In the genomic region with DNA sequence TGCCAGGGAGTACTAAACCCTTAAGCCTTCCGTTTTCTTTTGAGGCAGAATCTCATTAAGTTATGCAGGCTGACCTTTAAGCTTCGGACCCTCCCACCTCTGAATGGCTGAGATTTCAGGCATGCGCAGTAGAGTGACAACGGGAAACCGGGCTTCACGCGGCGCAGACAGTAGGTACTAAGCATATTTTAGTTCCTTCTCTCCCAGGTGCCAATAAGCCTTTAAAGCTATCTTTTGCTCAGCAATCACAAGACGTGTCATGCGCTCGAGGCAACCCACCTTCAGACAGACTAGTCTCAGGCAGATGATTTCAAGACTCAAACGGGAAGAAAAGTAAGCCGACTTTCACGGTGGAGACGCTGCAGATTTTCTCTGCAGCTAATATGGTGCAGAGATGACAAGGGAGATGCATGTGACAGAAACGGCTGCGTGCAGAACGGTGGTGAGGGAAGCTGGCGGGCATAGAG, we compare ENCODE assay signal across 8 mouse cellular contexts. TPM values are rescaled to one million over a fixed set of nuclear protein-coding genes. Genes with fewer than 3 reads are reported as not detected.
DNase-seq lines count a peak whose midpoint lies in the region; ATAC-seq and TF ChIP-seq lines count a peak whose summit lies in the region.

No protein-coding gene starts in this region.

- WGBS in thymus, adult 2 months: 47% methylated on average over 19 of the region's 19 CpGs
- under 1% methylated on average over 19 of the region's 19 CpGs for whole genome bisulfite sequencing in liver, embryonic 14.5 days (ENCODE audit: insufficient replicate concordance)

- no peaks in the 10 kb centered on the region for H3K9me3 ChIP-seq in liver, embryonic 14.5 days (ENCODE audit: control insufficient read depth, low read length)

- no peak overlapping the region for H3K27ac ChIP-seq in thymus, adult 2 months (ENCODE audit: control insufficient read depth, insufficient read depth, low read length)
- H3K27ac ChIP-seq in liver, embryonic 14.5 days: no peak overlapping the region

- ATAC-seq in liver, embryonic 14.5 days (ENCODE audit: insufficient read depth): no peak

- H3K9ac ChIP-seq in liver, embryonic 14.5 days (replicated peaks): no peak overlapping the region

- DNase-seq in thymus, adult 2 months: peak; percentile 1
- no peak for DNase-seq in thymus, postnatal 25 days
- peak; percentile 72 for DNase-seq in embryo, embryonic 9.5 days (ENCODE audit: extremely low spot score)
- peak; percentile 20 to 48 for DNase-seq in heart, postnatal 14 days
- peak; percentile 72 for DNase-seq in layer of hippocampus, adult 11-12 months (ENCODE audit: low spot score)
- no peak for DNase-seq in liver, embryonic 14.5 days (ENCODE audit: low read depth in 3 of 3, low spot score in 3 of 3)
- DNase-seq in ovary, postnatal 14 days (ENCODE audit: low spot score): peak; percentile 24
- DNase-seq in thymus, postnatal 0 days (ENCODE audit: low spot score): no peak

- TF ChIP-seq EP300 in liver, embryonic 14.5 days (IDR thresholded peaks at IDR 0.05; ENCODE audit: low read depth): no peak

- H3K36me3 ChIP-seq in thymus, adult 2 months (ENCODE audit: control insufficient read depth, insufficient read depth, low read length): no peaks in the 10 kb centered on the region
- H3K36me3 ChIP-seq in liver, embryonic 14.5 days (replicated peaks; ENCODE audit: control insufficient read depth, insufficient read depth, low read depth): no peaks in the 10 kb centered on the region

- no peak for TF ChIP-seq CTCF in thymus, adult 2 months (IDR thresholded peaks at IDR 0.05; ENCODE audit: borderline replicate concordance, control insufficient read depth, extremely low read depth, insufficient read depth, low read length, poor library complexity)
- no peak for TF ChIP-seq CTCF in liver, embryonic 14.5 days (IDR thresholded peaks at IDR 0.05; ENCODE audit: low read depth)

- no peak overlapping the region for H3K4me3 ChIP-seq in thymus, adult 2 months (ENCODE audit: control insufficient read depth, insufficient read depth, low read length)
- peak overlapping the region; percentile 30 to 51; a peak in 3 of 4 replicates for H3K4me3 ChIP-seq in liver, embryonic 14.5 days (ENCODE audit: insufficient read depth in 1 of 2, low read depth in 2 of 2, low read length in 2 of 2)

- intact Hi-C loops in heart, postnatal 14 days (cut with DNase I): no loop called here

- H3K4me2 ChIP-seq in liver, embryonic 14.5 days (ENCODE audit: low read depth): peak overlapping the region; percentile 55

- no peaks in the 10 kb centered on the region for H3K4me1 ChIP-seq in thymus, adult 2 months (replicated peaks; ENCODE audit: control insufficient read depth, insufficient read depth, low read length)
- H3K4me1 ChIP-seq in liver, embryonic 14.5 days (replicated peaks; ENCODE audit: control insufficient read depth in 2 of 2, insufficient read depth in 2 of 2, low read length in 1 of 2): no peaks in the 10 kb centered on the region

- TF ChIP-seq POLR2A in thymus, adult 2 months (IDR thresholded peaks at IDR 0.05; ENCODE audit: control insufficient read depth, extremely low read depth, insufficient read depth, low read length, poor library complexity): no peak

- H3K27me3 ChIP-seq in thymus, adult 2 months (ENCODE audit: control insufficient read depth, insufficient read depth, low read length): no peaks in the 10 kb centered on the region
- no peaks in the 10 kb centered on the region; the same call in none of the 2 replicates for H3K27me3 ChIP-seq in liver, embryonic 14.5 days (ENCODE audit: control insufficient read depth, insufficient read depth, low read length)

RNA-seq across cellular contexts. Expression of a gene that starts 9.4 kb away (rescaled TPM):
- 75.0 and 79.8 TPM in 2 replicates for polyA plus RNA-seq in thymus, adult 2 months (2012; rRNA removed)
- 10 to 100 TPM; 29.4 to 34.3 TPM for total RNA-seq in heart, postnatal 14 days (2021)
- 3.3 and 3.6 TPM in 2 replicates for polyA plus RNA-seq in liver, embryonic 14.5 days (2012; rRNA removed)
- 2.3 and 2.5 TPM in 2 replicates for polyA plus RNA-seq in liver, embryonic 14.5 days (2014; fragmentation: Nextera tagmentation; extraction: Ambion mirVana)
- 21.7 and 23.9 TPM in 2 replicates for polyA plus RNA-seq in thymus, postnatal 0 days (2015; fragmentation: Nextera tagmentation; extraction: Ambion mirVana)

RNA-seq across cellular contexts. Expression of a gene that starts 59.6 kb away (rescaled TPM):
- polyA plus RNA-seq in thymus, adult 2 months (2012; rRNA removed): 0.17 TPM in 1 of 2 replicates, not detected in the other
- not detected for total RNA-seq in heart, postnatal 14 days (2021)
- not detected in 2 replicates for polyA plus RNA-seq in liver, embryonic 14.5 days (2012; rRNA removed)
- not detected in 2 replicates for polyA plus RNA-seq in liver, embryonic 14.5 days (2014; fragmentation: Nextera tagmentation; extraction: Ambion mirVana)
- polyA plus RNA-seq in thymus, postnatal 0 days (2015; fragmentation: Nextera tagmentation; extraction: Ambion mirVana): not detected in 2 replicates

Comparison
In these comparisons a context has a peak if more than half of its experiments do, and no peak if none do; other contexts are left out.
1. DNase-seq: peak in thymus, adult 2 months (single experiment), embryo, embryonic 9.5 days (single experiment), heart, postnatal 14 days (2 of 2), layer of hippocampus, adult 11-12 months (single experiment) and ovary, postnatal 14 days (single experiment); none in thymus, postnatal 25 days (single experiment), liver, embryonic 14.5 days (0 of 3) and thymus, postnatal 0 days (single experiment).